Mouse (Mus musculus) urinary bladder, adult 18-20 months (tissue): ENCODE results near the gene Csrnp1.
"Not testable (repeated sequence)": the region's sequence is repeated elsewhere in the genome, so short reads cannot be mapped to it uniquely, and the experiment has no call there.

ENCODE experiments used
- DNase-seq, 2 experiments: peaks; one replicate each; pipeline ENCODE4 v3.0.0; 2022; ENCODE audit warnings: low spot score in 2 of 2, mixed read lengths in 2 of 2

The Csrnp1 gene

DNA sequence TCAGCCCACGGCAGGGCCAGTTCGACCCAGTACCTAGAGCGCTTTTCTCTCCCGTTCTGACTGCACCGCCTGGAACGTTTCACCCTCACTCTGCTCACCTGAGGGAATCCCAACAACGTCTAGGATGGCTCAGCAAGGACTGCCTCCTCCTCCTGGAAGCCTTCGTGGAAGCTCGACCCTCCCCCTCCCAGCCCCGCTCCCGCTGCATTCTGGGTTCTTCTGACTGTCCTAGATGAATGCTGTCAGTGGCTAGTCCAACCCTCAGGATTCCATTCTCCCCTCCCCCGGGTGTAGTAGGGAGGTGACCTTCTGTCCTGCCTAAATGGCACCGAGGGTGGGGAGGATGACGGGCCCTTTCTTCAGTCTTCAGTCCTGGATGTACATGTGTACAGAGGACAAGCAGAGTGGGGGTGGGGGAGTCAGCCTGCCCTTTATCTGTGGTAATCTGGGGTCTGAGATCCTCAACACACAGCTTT lies at the start of gene Csrnp1:
TSS of gene Csrnp1 (minus strand) at position 123 of the 476 bp plus-strand sequence.
- no peak for DNase-seq

DNA sequence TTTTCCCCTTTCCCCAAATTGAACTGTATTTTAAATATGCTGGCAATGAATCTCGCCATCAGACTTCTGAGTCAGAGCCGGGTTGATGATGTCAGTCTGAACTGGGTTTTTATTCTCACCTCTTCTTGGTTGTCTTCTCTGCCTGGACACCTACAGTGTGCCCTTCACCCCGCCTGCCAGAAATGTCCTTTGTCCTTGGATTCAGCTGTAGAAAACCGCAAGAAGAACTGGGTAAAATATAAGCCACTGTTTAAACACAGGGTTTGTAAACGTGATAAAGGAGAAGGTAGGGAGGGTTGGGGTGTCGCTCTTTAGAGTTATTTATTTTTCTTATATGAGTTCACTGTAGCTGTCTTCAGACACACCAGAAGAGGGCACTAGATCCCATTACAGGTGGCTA lies 48.3 kb upstream of the Csrnp1 start:
- DNase-seq = no peak

DNA sequence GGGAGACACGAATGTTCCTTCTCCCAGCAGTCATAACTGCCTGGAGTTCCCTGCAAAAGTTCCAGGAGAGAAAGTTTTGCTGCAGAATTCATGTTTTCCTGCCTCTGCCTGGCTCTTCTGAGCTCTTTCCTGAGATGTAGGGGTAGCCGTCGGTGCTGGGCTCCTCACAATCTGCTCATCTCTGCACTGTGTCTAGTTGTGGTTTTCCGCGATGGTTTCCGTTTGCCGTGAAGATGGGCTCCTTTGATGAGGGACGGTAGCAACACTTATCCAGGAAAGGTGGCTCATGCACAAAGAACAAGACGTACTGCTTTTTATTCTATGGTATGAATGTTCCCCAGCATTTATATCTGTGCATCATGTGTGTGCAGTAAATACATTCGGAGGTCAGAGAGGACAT lies 46.0 kb upstream of the Csrnp1 start:
- DNase-seq = no peak

DNA sequence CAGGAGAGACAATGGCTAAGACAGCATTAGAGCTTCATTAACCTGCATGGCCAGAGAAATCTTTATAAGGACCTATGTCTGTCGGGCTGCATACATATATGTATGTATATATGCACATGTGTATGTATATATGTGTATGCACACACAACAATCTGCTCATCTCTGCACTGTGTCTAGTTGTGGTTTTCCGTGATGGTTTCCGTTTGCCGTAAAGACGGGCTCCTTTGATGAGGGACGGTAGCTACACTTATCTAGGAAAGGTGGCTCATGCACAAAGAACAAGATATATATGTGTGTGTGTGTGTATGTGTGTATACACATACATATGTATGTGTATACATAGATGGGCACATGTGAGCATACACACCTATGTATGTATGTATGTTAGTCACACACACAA lies 45.4 kb upstream of the Csrnp1 start:
- DNase-seq = no peak

DNA sequence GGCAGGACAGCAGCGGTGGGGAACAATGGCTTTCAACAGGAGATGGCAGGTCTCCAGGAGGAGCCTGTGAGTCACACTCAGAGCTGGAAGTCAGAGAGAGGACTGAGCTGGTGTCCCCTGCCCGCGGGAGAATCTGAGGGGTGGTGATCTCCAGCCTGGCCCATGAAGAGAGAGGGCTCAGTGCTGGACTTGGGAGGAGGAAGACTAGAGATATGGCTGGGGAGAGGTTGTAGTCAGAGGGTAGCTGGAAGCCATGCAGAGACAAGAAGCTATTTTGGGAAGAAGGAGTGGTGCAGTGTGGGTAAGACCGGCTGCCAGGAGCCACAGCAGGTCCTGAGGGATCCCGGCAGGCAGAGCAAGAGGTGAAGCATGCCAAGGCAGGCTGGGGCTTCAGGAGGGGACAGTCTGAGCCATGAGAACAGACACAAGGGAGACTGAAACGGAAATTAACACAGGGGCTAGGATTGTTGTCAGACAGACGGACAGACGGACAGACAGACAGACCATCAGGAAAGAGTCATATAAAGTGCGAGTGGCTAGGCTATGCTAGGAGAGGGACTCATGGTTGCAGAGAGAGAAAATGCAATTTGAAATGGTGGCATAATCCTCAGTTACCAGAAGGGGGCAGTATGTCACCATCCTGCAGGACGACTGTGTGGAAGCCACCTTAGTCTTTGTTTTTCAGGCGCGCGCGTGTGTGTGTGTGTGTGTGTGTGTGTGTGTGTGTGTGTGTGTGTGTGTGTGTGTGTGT lies 43.1 kb upstream of the Csrnp1 start:
- DNase-seq = peak in 1 of 2 experiments; percentile 35

DNA sequence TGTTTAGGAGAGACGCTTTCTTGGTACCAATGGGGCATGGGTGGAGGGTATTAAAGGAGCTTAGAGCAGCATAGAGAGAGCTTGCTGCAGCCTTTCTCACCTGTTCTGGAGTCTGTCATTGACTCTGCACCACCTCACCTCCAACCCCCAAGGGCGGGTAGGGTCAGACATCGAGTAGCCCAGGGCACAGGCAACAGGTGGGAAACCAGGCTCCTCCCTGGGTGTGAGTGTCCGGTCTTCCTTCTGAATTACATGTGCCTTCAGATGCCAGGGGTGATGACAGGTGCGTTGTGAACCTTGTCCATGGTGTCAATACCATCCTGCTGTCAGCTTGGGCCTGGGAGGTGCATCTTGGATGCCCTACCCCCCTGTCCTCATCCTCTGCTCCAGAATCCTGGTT lies 40.2 kb upstream of the Csrnp1 start:
- no peak for DNase-seq

DNA sequence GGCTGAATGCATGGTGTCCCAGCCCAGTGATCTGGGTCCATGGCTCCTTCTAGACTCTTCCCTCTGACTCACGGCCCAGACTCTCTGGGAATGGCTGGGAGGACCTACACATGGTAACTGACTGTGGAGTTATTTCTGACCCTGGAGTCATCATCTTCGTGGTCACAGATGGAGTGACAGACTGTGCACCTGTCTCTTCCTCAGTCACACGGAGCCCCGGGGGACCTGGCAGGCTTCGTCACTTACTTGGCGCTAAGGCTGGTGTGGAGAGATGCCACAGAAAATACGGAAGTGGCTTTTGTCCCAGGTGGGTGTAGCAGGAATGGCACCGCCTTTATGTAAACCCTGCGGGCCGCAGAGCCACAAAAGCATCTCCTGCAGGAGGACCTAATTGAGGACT lies 39.7 kb upstream of the Csrnp1 start:
- DNase-seq = no peak

DNA sequence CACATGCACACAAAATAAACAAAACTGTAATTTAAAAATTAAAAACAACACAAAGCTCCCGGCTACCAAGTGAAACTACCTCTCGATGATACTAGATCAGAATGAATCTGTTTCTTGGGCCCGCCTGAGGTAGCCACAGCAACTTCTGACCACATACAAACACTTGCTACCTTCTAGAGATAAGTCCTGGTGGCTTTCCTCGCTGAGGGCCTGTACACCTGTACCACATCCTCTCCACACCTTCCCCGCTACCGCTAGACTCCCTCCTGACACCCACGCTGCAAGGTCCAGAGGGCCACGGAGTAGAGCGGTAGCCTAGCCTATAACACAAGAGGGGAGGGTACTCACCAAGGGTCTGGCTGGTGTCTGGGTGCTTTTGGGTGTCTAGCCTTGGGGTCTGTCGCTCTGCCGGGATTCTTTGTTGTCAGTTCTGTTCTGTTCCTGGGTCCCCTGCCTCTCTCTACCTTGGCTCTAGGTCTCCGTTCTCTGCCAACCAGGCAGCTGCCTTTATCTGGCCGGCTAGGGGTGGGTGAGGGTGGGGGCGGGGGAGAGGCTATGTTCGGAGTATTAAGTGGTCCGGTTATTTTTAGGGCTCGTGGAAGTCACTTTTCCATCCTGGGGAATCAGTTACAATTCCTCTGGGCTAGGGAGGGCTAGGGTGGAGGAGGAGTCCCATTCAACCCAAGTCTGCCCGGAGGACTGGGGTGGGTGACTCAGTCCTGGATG lies 38.8 kb upstream of the Csrnp1 start, which contains the start of gene Xirp1:
TSS of gene Xirp1 (minus strand) at position 513 of the 726 bp plus-strand sequence.
- no peak for DNase-seq

DNA sequence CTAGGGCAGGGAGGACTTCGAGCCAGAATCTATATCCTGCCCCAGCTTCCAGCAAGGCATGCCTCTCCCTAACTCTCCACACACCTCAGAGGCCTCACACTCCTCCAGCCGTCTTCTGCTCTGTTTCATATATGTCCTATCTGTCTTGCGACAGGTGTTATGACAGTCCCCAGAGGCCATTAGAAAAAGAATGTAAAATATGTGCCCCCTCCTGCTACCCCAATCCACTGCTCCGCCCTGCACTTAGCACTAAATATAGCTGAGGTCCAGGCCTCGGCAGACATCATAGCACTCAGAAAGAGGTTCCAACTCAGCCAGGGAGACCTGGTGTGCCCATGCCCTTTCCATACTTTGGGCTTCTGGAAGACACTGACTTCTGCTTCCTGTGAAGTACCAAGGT lies 36.7 kb upstream of the Csrnp1 start:
- no peak for DNase-seq

DNA sequence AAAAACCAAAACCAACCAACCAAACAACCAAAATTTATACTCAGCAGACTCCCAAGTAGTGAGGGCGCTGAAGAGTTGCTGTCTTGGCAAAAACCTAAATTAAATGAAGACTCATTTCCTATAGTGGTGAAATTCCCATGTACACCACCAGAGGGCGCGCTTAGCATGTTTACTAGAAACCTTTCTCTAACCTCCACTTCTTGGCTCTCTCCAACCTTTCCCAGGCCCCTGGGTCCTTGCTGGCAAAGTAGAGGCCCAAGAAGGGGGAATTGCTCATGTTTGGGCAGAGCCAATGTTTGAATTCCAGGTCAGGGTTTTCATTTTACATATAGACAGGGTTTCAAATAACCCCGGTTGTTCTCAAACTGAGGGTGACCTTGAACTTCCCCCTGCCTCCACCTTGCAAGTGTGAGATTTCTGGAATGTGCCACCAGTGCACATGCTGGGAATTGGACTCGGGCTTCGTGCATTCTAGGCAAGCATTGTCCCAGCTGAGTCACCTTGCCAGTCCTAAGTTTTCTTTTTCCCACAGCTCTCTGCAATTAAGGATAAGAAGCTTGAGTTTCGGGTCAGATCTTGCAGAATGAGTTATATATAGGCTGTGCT lies 35.9 kb upstream of the Csrnp1 start:
- DNase-seq = peak in 1 of 2 experiments; percentile 54

DNA sequence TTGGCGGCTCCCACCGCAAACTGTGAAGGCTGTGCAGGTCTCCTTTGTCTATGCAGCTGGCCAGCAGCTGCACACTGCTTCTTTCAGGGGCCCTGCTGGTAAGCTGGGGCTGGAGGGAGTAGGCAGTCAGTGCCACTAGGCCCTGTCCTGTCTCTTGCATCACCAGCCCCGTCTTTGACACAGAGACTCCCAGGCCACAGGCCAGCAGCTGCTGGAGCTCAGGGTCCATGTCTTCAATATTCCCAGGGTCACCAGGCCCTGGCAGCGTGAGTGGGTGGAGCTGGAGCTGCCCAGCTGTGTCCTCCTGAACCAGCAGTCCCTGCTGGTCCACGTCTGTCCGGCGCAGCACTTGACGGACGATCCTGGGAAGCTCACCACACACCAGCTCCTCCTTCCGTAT lies 32.5 kb upstream of the Csrnp1 start:
- DNase-seq = no peak

DNA sequence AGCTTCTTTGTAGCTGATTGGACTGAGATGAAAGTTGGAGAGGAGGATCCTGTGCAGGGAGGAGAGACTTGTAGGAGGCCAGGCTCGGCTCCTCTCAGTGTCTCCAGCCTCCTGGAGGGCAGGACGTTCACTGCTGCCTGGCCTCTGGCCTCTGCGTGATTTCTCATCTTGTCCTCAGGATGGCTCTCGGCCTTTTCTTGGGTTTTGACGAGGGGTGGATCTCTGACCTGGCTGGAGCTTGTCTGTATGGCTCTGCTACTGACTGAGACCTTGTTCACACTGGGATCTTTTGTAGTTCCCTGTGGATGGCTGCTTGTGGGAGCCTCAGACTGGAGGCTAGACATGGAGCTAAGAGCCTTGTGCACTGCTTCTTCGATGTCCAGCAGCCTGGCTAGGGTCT lies 30.4 kb upstream of the Csrnp1 start:
- no peak for DNase-seq

DNA sequence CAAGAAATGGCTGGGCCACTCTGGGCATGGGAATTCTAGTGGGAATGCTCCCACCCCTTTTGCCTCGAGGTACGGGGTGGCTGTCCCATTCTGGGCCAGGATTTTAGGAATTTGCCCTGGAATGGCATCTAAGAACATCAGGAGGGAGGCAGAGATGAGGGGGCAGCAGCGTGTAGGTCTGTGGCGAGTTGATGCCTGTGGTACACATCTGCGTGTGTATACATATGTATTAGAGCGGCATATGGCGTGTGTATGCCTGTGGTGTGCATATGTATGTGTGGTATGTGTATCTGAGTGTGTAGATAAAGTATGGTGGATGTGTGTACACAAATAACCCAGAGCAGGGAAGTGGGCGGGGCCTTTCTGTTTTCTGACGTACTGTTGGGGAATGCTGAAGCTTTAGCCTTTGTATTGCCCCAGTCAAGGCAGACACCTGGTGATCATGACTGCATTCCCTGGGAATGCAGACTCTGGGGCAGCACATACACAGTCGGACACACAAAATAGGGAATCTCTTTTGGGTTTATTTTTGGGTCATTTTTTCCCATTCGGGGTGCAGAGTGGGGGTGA lies 28.9 kb upstream of the Csrnp1 start:
- no peak for DNase-seq

DNA sequence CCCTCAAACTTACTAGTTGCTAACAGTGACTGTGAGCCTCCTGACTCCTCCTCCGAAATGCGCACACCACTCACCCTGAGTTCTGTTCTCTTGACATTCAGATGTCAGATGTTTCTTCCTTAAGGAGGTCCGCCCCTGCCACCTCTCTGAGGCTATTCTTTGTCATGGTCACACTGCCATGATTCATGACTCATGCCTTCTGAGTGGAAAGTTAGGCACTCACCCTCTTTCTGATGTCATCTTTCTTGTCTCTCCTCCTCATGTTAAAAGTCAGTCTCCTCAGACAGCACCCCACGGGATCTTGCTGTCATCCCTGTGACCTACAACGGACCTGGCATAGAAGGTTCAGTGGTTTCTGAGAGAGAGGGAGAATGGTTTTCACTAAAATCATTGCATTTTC lies 28.3 kb upstream of the Csrnp1 start:
- no peak for DNase-seq

DNA sequence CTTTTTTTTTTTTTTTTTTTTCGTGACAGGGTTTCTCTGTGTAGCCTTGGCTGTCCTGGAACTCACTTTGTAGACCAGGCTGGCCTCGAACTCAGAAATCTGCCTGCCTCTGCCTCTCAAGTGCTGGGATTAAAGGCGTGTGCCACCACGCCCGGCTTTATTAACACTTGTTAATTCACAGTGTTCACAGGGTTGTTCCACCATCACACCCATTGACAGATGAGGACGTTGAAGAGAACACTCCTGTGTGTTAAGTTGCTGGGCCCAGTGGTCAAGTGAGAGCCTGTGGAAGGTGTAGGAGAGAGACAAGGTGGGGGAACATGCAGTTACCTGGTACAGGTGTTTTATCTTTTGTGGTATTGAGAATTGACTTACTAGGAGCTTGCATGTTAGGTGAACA lies 27.7 kb upstream of the Csrnp1 start:
- not testable (repeated sequence) for DNase-seq

DNA sequence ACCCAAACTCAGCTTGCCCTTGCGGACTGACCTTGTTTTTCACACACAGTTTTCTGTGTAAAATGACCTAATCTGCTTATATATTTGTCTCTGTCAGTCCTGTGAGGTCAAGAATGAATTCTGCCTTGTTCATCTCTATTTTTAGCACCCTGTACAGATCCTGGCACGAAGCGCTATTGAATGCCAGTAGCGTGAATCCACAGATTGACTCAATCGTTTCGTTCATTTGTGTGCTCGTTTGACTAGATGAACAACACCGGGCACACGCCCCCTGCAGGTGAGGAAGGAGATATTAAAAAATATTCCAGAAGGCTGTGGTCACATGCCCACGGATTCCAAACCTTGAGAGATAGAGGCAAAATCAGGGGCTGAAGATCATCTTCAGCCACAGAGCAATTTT lies 27.1 kb upstream of the Csrnp1 start:
- DNase-seq = peak in 1 of 2 experiments; percentile 64

DNA sequence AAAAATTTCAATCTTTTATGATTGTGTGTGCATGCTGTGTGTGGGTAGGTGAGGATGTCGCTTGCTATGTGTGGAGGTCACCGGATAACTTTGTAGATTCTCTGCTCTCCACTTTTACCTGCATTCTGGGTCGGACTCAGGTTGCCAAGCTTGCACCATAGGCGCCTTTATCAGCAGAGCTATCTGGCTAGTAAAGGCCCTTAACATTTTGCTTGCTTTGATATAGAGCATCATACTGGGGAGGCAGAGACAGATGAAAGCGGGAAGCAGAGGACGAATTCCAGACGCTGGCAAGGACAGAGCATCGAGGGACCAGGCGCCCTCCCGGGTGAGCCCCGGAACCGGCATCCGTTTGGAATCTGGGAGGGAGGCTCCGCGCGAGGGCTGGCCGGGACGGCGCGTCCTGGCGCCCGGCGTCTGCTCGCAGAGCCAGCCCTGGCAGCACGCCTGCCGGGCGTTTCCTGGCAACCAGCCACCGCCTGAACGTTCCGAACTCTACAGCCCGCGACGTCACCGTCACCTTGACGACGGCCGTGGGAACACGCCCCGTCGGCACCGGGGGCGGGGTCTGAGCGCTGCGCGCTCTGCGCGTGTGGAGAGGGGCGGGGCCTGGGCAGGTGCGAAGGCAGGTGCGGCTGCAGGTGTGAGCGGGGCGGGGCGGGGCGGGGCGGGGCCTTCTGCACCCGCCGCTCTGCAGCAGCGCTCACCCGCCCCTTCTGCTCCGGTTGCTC lies 26.5 kb upstream of the Csrnp1 start:
- peak; percentile 98 for DNase-seq

DNA sequence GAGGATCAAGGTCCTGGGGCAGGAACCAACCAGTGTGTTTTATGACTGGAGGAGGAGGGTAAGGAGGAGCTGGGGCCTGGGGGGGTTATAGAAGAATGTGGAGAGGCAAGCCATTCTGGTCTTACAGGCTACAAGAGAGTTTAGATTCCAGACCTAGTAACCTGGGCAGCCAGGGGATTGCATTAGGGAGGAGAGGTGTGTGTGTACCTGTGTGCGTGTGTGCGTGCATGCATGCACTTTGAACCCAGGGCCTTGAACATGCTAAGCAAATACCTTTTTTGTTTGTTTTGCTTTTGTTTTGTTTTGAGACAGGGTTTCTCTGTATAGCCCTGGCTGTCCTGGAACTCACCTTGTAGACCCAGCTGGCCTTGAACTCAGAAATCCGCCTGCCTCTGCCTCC lies 25.4 kb upstream of the Csrnp1 start:
- DNase-seq = no peak

DNA sequence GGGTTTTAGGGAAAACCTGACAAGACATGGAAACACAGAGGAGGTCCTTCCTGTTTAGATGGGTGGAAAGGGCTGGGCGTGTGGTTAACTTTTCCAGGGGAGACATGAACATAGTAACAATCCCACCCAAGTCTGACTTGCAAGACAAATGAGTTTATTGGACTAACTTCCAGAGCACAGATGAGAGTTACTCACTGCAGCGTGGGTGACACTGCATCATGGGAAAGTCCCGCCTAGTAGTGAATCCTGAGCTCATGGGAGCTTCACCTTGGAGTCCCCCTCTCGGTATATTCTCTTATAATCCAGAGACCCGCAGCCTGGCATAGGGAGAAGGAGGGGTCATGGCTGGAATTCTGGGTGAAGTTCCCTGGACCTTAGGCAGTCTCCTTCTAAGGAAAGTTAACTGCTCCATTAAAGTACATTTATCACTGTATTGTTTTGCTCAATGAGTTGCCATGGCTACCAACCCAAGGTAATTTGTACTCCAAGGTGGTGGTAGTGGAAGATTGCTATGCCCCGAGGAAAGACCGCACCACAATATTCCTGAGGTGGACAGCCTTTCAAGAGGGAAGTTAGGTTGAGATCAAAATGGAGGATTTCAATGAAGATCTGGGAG lies 24.9 kb upstream of the Csrnp1 start:
- DNase-seq = no peak

DNA sequence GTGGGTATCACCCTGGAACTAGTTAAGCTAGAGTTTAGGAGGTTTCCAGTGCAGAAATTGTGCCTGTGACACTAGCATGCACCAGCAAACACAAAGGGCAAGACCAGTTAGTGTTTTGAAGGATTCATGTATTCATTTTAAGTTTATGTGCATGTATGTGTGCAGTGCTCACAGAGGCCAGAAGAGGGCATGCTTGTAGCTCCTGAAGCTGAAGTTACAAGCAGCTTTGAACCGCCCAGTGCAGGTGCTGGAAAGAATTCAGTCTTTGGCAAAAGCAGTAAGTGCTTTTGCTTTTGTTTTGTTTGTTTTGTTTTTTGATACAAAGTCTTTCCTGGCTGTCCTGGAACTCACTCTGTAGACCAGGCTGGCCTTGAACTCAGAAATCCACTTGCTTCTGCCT lies 23.4 kb upstream of the Csrnp1 start:
- no peak for DNase-seq

DNA sequence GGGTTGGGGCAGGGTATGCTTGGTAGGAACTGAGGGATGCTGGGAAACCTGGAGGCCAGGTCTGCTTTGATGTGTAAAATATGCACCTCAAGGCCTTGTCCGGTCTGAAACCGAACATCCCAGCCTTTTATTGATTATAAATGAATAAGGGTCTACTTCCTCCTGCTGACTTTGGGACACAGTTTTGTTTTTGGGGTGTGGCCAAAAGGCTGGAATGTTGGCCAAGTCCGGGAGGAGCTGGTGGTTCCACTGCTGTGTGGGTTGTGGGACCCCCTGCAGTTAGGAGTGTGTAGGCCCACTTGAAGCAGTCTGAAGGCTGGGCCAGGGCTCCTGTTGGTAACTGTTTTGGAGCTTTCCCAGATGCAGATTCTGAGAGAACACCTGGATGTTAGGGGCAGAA lies 21.5 kb upstream of the Csrnp1 start:
- DNase-seq = no peak
